Mouse (Mus musculus): ENCODE measurements around the gene Tex101. TPM values are rescaled to one million over a fixed set of nuclear protein-coding genes. Genes with fewer than 3 reads are reported as not detected.
"Not testable (repeated sequence)": the region's sequence is repeated elsewhere in the genome, so short reads cannot be mapped to it uniquely, and the experiment has no call there.

The Tex101 gene
- polyA plus RNA-seq (2015; fragmentation: Nextera tagmentation; extraction: Ambion mirVana), result not detected in 2 replicates

GRCm38 (mm10) chr7:24676575-24676974 lies at the start of gene Tex101:
Gene Tex101, minus strand, starts transcription at chr7:24676675.
- Histone ChIP-seq H3K4me2 (ENCODE audit: low read length) (no peak within 1 kb of the TSS), H3K27me3 (ENCODE audit: insufficient read depth, low read length) (no peaks in the 10 kb centered on the region), H3K9ac (ENCODE audit: low read depth, low read length) (no peak within 1 kb of the TSS), H3K9me3 (replicated peaks; ENCODE audit: low read length) (no peaks in the 10 kb centered on the region), H3K4me3 (replicated peaks; ENCODE audit: low read depth, low read length) (no peak within 1 kb of the TSS), H3K27ac (no peak within 1 kb of the TSS), H3K36me3 (ENCODE audit: insufficient read depth, low read length) (no peaks in the 10 kb centered on the region), H3K4me1 (replicated peaks; ENCODE audit: insufficient read depth, low read length) (no peaks in the 10 kb centered on the region)
- WGBS, result 86% methylated on average over 9 of the region's 9 CpGs
- ATAC-seq (replicated peaks; ENCODE audit: low FRiP score, low read depth), result no peak
- no peak for DNase-seq (ENCODE audit: low spot score)
- no peak for TF ChIP-seq CTCF (IDR thresholded peaks at IDR 0.05; ENCODE audit: low read depth)

GRCm38 (mm10) chr7:24715039-24715438 lies 38.6 kb upstream of the Tex101 start:
- no peak overlapping the region for H3K4me3 ChIP-seq (replicated peaks; ENCODE audit: low read depth, low read length)
- no peaks in the 10 kb centered on the region for H3K9me3 ChIP-seq (replicated peaks; ENCODE audit: low read length)
- H3K27me3 ChIP-seq (ENCODE audit: insufficient read depth, low read length), result no peaks in the 10 kb centered on the region
- H3K36me3 ChIP-seq (ENCODE audit: insufficient read depth, low read length), result no peaks in the 10 kb centered on the region
- H3K4me2 ChIP-seq (ENCODE audit: low read length), result no peak overlapping the region
- TF ChIP-seq CTCF (IDR thresholded peaks at IDR 0.05; ENCODE audit: low read depth), result no peak
- no peaks in the 10 kb centered on the region for H3K4me1 ChIP-seq (replicated peaks; ENCODE audit: insufficient read depth, low read length)
- WGBS, result 66% methylated on average over 6 of the region's 6 CpGs
- no peak overlapping the region for H3K27ac ChIP-seq
- DNase-seq (ENCODE audit: low spot score) (no peak), ATAC-seq (replicated peaks; ENCODE audit: low FRiP score, low read depth) (no peak)
- H3K9ac ChIP-seq (ENCODE audit: low read depth, low read length), result no peak overlapping the region

- H3K36me3 ChIP-seq (ENCODE audit: insufficient read depth, low read length), result no peaks in the 10 kb centered on the region
- H3K9me3 ChIP-seq (replicated peaks; ENCODE audit: low read length), result no peaks in the 10 kb centered on the region
- ATAC-seq (replicated peaks; ENCODE audit: low FRiP score, low read depth), result no peak
- no peaks in the 10 kb centered on the region for H3K27me3 ChIP-seq (ENCODE audit: insufficient read depth, low read length)
- no peak within 1 kb of the TSS for H3K9ac ChIP-seq (ENCODE audit: low read depth, low read length)
- H3K4me1 ChIP-seq (replicated peaks; ENCODE audit: insufficient read depth, low read length), result no peaks in the 10 kb centered on the region
- TF ChIP-seq CTCF (IDR thresholded peaks at IDR 0.05; ENCODE audit: low read depth), result no peak
- no peak within 1 kb of the TSS for H3K4me3 ChIP-seq (replicated peaks; ENCODE audit: low read depth, low read length)
- H3K4me2 ChIP-seq (ENCODE audit: low read length), result no peak within 1 kb of the TSS
- no peak for DNase-seq (ENCODE audit: low spot score)
- 92% methylated on average over 14 of the region's 14 CpGs for WGBS
- H3K27ac ChIP-seq, result no peak within 1 kb of the TSS
Measured at GRCm38 (mm10) chr7:24708832-24709292, 32.4 kb upstream of the Tex101 start, which contains the start of gene BC049730. Gene BC049730, plus strand, starts transcription at chr7:24709242.

- not testable (repeated sequence) for H3K4me1 ChIP-seq (replicated peaks; ENCODE audit: insufficient read depth, low read length); H3K27ac ChIP-seq; H3K36me3 ChIP-seq (ENCODE audit: insufficient read depth, low read length); ATAC-seq (replicated peaks; ENCODE audit: low FRiP score, low read depth); H3K9me3 ChIP-seq (replicated peaks; ENCODE audit: low read length); H3K4me3 ChIP-seq (replicated peaks; ENCODE audit: low read depth, low read length); DNase-seq (ENCODE audit: low spot score); H3K9ac ChIP-seq (ENCODE audit: low read depth, low read length); H3K4me2 ChIP-seq (ENCODE audit: low read length); H3K27me3 ChIP-seq (ENCODE audit: insufficient read depth, low read length)
- WGBS, result 82% methylated on average over 9 of the region's 9 CpGs
Measured at GRCm38 (mm10) chr7:24702841-24703240, 26.4 kb upstream of the Tex101 start.

- not testable (repeated sequence) for H3K27me3 ChIP-seq (ENCODE audit: insufficient read depth, low read length); H3K36me3 ChIP-seq (ENCODE audit: insufficient read depth, low read length); ATAC-seq (replicated peaks; ENCODE audit: low FRiP score, low read depth); H3K27ac ChIP-seq; H3K4me3 ChIP-seq (replicated peaks; ENCODE audit: low read depth, low read length); H3K4me1 ChIP-seq (replicated peaks; ENCODE audit: insufficient read depth, low read length); H3K4me2 ChIP-seq (ENCODE audit: low read length); H3K9me3 ChIP-seq (replicated peaks; ENCODE audit: low read length); H3K9ac ChIP-seq (ENCODE audit: low read depth, low read length); DNase-seq (ENCODE audit: low spot score)
- WGBS, result 89% methylated on average over 4 of the region's 4 CpGs
Measured at GRCm38 (mm10) chr7:24697891-24698290, 21.4 kb upstream of the Tex101 start.

- not testable (repeated sequence) for H3K9me3 ChIP-seq (replicated peaks; ENCODE audit: low read length); ATAC-seq (replicated peaks; ENCODE audit: low FRiP score, low read depth); H3K27me3 ChIP-seq (ENCODE audit: insufficient read depth, low read length); H3K4me1 ChIP-seq (replicated peaks; ENCODE audit: insufficient read depth, low read length); H3K9ac ChIP-seq (ENCODE audit: low read depth, low read length); H3K4me3 ChIP-seq (replicated peaks; ENCODE audit: low read depth, low read length); H3K27ac ChIP-seq; H3K36me3 ChIP-seq (ENCODE audit: insufficient read depth, low read length); H3K4me2 ChIP-seq (ENCODE audit: low read length); DNase-seq (ENCODE audit: low spot score)
- 51% methylated on average over 2 of the region's 3 CpGs for WGBS
Measured at GRCm38 (mm10) chr7:24692693-24693092, 16.2 kb upstream of the Tex101 start.

GRCm38 (mm10) chr7:24687519-24687918 lies 11.0 kb upstream of the Tex101 start:
- not testable (repeated sequence) for ATAC-seq (replicated peaks; ENCODE audit: low FRiP score, low read depth); H3K4me1 ChIP-seq (replicated peaks; ENCODE audit: insufficient read depth, low read length); H3K36me3 ChIP-seq (ENCODE audit: insufficient read depth, low read length); H3K4me3 ChIP-seq (replicated peaks; ENCODE audit: low read depth, low read length); H3K9me3 ChIP-seq (replicated peaks; ENCODE audit: low read length); DNase-seq (ENCODE audit: low spot score); H3K27ac ChIP-seq; H3K9ac ChIP-seq (ENCODE audit: low read depth, low read length); H3K4me2 ChIP-seq (ENCODE audit: low read length); H3K27me3 ChIP-seq (ENCODE audit: insufficient read depth, low read length)
- 93% methylated on average over 10 of the region's 10 CpGs for WGBS

All from kidney, postnatal 0 days (tissue).